Mouse (Mus musculus) brain, embryonic 14.5 days (tissue): ENCODE data around the gene Rnf43.

Experiments
- CTCF ChIP-seq: fragments of 200-500 bp; IDR thresholded peaks from 2 replicates; pipeline ENCODE4 v1.5.1; 2012; ENCODE audit warnings: inconsistent platforms, mild to moderate bottlenecking, moderate library complexity, borderline replicate concordance; ENCODE audit not compliant: insufficient read depth, insufficient read length; ENCODE audit errors: extremely low read depth
- POLR2A ChIP-seq: fragments of 200-500 bp; IDR thresholded peaks from 2 replicates; pipeline ENCODE4 v1.6.1; 2012; ENCODE audit warnings: mild to moderate bottlenecking, inconsistent platforms, borderline replicate concordance; ENCODE audit not compliant: poor library complexity, insufficient read depth, insufficient read length, severe bottlenecking; ENCODE audit errors: extremely low read depth

GRCm38 (mm10) chr11:87754603-87755002 is 92.1 kb downstream of the Rnf43 start:
- TF ChIP-seq CTCF = no peak
- no peak for TF ChIP-seq POLR2A
